Mouse (Mus musculus) retina, postnatal 7 days (tissue): Measurements from ENCODE around the gene Opcml.

Source experiments
- DNase-seq: peaks from one replicate; pipeline ENCODE4 v3.0.0-alpha.2; 2012; ENCODE audit warnings: low read depth, low spot score

Gene Opcml

GRCm38 (mm10) chr9:28932069-28932468 is 1141.5 kb downstream of the Opcml start:
- DNase-seq, result no peak

DNA sequence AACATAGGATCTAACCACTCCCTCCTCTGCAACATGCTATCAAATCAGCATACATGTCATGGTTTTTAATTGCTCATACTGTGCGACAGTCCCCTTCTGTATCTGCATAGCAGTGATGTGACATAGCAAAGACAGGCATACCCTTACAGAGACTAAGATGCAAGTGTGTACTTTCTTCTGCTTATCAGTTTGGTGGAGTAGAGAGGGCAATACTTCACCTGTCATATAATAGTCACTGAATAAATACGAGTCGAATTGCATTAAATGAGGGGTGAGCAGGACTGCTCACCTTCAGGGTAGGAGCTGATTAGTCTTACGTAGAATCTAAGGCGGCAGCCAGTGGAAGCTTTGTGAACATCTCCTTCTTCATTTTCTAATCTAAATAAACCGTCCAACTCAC is 1146.6 kb downstream of the Opcml start:
- DNase-seq, result no peak

DNA sequence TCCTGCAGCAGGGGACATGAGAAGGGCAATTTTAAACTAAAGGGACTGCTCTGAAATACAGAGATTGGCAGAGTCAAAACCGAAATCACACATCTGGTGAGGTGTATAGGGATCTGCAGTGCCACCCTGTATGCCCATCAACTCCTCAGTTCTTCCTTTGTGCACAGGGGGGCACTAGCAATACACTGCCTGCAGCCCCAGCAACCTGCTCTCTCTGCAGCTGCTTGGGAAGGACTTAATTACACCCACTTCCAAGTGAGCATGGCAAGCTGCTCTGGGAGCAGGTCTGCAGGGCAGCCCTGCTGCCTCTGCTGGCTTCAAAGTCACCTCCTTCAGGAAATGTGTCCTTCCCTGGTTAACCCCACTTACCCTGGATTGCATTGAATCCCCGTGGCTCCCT is 1147.4 kb downstream of the Opcml start:
- DNase-seq, result peak; percentile 6

DNA sequence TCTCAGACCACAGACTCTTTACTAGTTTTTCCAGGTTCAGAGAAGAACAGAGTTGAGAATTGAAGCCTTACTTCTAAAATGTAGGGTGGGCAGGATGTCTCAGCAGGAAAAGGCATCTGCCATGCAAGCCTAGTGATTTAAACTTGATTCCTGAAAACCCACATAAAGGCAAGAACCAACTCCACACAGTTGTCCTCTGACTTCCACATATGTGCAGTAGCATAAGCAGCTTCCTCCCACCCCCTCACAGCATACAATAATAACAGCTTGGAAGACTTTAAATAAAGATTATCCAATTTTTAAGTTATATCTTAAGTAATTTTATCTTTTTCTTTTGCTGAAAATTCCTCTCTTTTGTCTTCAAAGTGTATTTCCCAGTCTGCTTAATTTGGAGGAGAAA is 1150.3 kb downstream of the Opcml start:
- DNase-seq, result no peak

- DNase-seq, result no peak
These were observed 1178.9 kb downstream of the Opcml start for GRCm38 (mm10) chr9:28969455-28969854.
